Mouse (Mus musculus): ENCODE data around the gene Chadl.

DNA sequence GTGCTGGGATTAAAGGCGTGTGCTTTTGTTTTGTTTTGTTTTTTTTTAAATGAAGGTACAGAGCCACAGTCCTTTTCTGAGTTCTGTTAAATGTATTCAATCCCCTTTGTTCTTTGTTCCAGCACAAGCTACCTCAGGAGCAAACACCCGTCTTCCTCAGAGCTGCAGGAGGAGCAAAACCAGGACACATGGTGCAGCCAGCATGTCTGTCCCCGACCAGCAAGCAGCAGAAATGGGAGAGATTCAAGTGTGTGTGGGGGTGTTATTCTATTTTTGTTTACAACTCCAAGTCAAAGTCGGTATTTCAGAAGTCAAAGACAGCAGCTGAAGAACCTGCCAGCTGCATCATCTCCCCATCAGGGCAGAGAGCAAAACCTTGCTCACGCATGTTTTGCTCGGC lies 16.7 kb upstream of the Chadl start:
- no peak for TF ChIP-seq CTCF (IDR thresholded peaks at IDR 0.05; ENCODE audit: control insufficient read depth, insufficient read depth, insufficient replicate concordance, low read depth, low read length)
- TF ChIP-seq POLR2A (IDR thresholded peaks at IDR 0.05; ENCODE audit: control insufficient read depth, low read depth, low read length): no peak
